Mouse (Mus musculus) layer of hippocampus, postnatal 14 days (tissue): ENCODE measurements around the gene Prpf31. TPM values are rescaled to one million over a fixed set of nuclear protein-coding genes. Genes with fewer than 3 reads are reported as not detected.

ENCODE experiments used
- DNase-seq, 2 experiments: peaks; one replicate each; pipeline ENCODE4 v3.0.0; 2021 to 2022; ENCODE audit warnings: low spot score in 2 of 2, mixed read lengths in 1 of 2
- microRNA-seq, 2 experiments: library from miRNA; unstranded; fragments of <30 nt; microRNA quantifications; one replicate each; pipeline ENCODE4 v1.2.0; 2021
- total RNA-seq, 2 experiments: library from RNA; stranded (reverse); gene quantifications; 2 replicates each; pipeline ENCODE4 v1.2.3; 2021

Gene Prpf31
- total RNA-seq, 2 experiments from 2014 or later: 52.5 to 55.9 TPM

DNA sequence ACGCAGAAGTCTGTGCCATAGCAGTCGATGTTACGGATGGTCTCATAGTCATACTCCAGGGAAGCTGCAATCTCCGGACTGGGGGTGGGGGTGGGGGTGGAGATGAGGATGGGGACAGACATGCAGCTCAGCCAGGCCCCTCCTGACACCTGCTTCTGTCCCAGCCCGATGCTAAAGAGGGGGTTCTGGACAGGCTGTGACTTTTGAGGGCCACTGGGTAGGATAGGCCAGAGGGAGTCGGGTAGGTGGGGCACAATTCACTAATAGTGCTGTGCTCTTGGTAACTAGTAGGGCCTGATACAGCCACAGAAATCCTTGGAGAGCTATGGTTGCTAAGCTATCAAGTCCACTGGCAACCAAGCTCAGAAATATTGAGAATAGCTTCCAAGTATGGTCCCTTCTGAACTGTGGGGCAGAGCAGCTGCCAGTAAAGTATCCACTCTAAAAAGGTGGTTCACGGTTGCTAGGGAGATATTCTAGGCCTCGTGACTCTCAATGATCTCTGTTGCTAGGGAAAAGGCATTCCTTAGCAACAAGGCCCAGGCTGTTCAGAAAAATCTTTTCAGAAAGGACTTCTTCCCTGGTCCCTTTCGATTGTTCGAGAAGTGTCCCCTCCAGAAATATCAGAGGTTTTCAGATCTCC, 54.2 kb downstream of the Prpf31 start:
- no peak for DNase-seq

GRCm38 (mm10) chr7:3684698-3685097, 54.9 kb downstream of the Prpf31 start:
- no peak for DNase-seq

DNA sequence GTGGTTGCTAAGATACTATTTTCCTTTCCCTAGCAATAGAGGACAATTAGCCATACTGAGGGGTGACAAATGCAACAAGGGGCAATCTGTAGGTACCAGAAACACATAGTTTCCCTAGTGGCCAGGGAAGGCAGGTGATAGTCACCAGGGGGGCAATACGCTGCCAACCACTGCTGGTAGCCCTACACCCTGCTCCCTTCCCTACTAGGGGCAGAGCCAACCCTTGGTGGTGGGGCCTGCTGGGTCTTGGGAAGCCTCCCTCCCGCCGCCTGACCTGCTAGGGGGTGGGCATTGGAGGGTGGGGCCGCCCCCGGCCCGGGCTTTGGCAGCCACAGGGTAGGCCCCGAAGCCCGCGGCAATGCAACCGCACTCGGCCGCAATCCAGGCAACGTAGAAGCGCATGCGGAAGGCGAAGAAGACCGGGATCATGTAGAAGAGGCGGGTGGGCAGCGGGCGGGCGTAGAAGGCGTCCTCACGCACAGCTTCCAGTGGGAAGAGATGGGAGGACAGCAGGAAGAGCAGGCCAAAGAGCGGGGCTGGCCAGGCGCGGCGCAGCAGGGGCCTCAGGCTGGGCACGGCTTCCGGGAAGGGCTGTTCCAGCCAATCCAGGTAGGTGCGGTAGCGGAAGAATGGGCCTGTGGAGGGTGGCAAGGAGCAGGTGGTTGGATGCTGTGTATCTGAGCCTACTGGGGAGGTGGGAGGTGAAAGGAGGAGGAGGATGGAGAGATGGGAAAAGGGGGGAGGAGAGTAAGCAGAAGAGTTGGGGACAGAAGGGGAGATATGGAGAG, 55.8 kb downstream of the Prpf31 start:
- no peak for DNase-seq

DNA sequence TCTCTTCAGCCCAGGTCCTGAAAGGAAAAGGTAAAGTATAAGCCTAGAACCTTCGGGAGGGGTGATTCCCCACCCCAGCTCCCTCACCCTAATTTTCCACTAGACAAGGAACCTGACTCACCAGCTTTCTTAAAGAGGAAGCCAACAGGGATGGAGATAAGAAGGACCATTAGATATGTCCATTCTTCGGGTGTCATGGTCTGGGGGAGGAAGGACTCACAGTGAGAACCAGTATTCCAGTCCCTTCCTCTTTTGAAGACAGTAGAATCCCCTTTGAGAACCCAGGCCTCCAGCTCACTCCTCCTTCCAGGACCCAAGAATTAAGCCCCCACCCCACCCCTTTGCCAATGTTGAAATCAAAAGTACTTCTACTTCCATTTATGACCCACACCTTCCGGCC, 62.1 kb downstream of the Prpf31 start:
- DNase-seq: no peak

Small RNAs within 50 kb of the gene (microRNA-seq; reads per million reads assigned to microRNA genes)
- gene Gm25100: 0 reads per million in 2 experiments
- 4.8 to 7.7 reads per million in 2 experiments for gene Mir3572

Other genes with a start within 250 kb of the Prpf31 start
- 100 to 1,000 TPM; 388 to 402 TPM for gene Cacng8, start 239.3 kb upstream of the Prpf31 start, total RNA-seq
- 1 to 10 TPM; 1.8 to 1.9 TPM for gene Cacng6, start 205.8 kb upstream of the Prpf31 start, total RNA-seq
- not detected for gene Tarm1, start 127.4 kb upstream of the Prpf31 start, total RNA-seq
- 1 to 10 TPM in 1 of 2 experiments, under 1 TPM in 1; 0.65 to 1.3 TPM for gene Oscar, start 13.8 kb upstream of the Prpf31 start, total RNA-seq
- 100 to 1,000 TPM; 634 to 664 TPM for gene Ndufa3, start 12.6 kb upstream of the Prpf31 start, total RNA-seq
- gene Tfpt, start 56 bp upstream of the Prpf31 start, total RNA-seq: 10 to 100 TPM; 37.0 to 41.1 TPM
- gene Cnot3, start 15.3 kb downstream of the Prpf31 start, total RNA-seq: 10 to 100 TPM; 53.6 to 61.3 TPM
- 1 to 10 TPM; 5.5 to 6.2 TPM for gene Leng1, start 35.9 kb downstream of the Prpf31 start, total RNA-seq
- 1 to 10 TPM; 3.2 to 3.5 TPM for gene Tmc4, start 47.6 kb downstream of the Prpf31 start, total RNA-seq
- 10 to 100 TPM; 70.0 to 74.8 TPM for gene Tsen34, start 62.9 kb downstream of the Prpf31 start, total RNA-seq
- gene Mboat7, start 63.5 kb downstream of the Prpf31 start, total RNA-seq: 100 to 1,000 TPM; 121 to 124 TPM
- 100 to 1,000 TPM; 432 to 494 TPM for gene Rps9, start 74.0 kb downstream of the Prpf31 start, total RNA-seq
- under 1 TPM; 0.12 to 0.32 TPM for gene Pirb, start 90.4 kb downstream of the Prpf31 start, total RNA-seq
- not detected for gene Gm15448, start 195.7 kb downstream of the Prpf31 start, total RNA-seq
- gene Pira2, start 215.1 kb downstream of the Prpf31 start, total RNA-seq: not detected